Mouse (Mus musculus) liver, embryonic 11.5 days (tissue): Measurements from ENCODE around the gene Hist1h4f. TPM values are rescaled to one million over a fixed set of nuclear protein-coding genes. Genes with fewer than 3 reads are reported as not detected.

Experiments used
- ATAC-seq: fragments of 200-750 bp; cut with Nextera tagmentation; replicated peaks from 2 replicates; pipeline ENCODE4 v1.8.0; 2017; ENCODE audit warnings: moderate number of reproducible peaks, mild to moderate bottlenecking, moderate TSS enrichment, moderate library complexity; ENCODE audit not compliant: low FRiP score
- DNase-seq: peaks from one replicate; pipeline ENCODE4 v3.0.0-alpha.2; 2017; ENCODE audit warnings: low spot score
- H3K27ac ChIP-seq: fragments of 300-500 bp; sonication (generic); 2 replicates; pipeline ENCODE4 v1.5.1; 2014; ENCODE audit warnings: mild to moderate bottlenecking, low read depth, low read length, control low read depth
- H3K27me3 ChIP-seq: fragments of 300-500 bp; sonication (generic); replicated peaks from 2 replicates; pipeline ENCODE4 v1.6.1; 2014; ENCODE audit warnings: low read length, mixed read lengths; ENCODE audit not compliant: control insufficient read depth, insufficient read depth
- H3K36me3 ChIP-seq: fragments of 300-500 bp; sonication (generic); 2 replicates; pipeline ENCODE4 v1.6.1; 2014; ENCODE audit warnings: mild to moderate bottlenecking, low read length, moderate library complexity, mixed read lengths; ENCODE audit not compliant: control insufficient read depth, insufficient read depth
- H3K4me1 ChIP-seq: fragments of 300-500 bp; sonication (generic); replicated peaks from 2 replicates; pipeline ENCODE4 v1.6.1; 2014; ENCODE audit warnings: low read length, mixed read lengths; ENCODE audit not compliant: control insufficient read depth, insufficient read depth
- H3K4me2 ChIP-seq: fragments of 300-500 bp; sonication (generic); 2 replicates; pipeline ENCODE4 v1.6.1; 2014; ENCODE audit warnings: mild to moderate bottlenecking, control low read depth, moderate library complexity
- H3K4me3 ChIP-seq: fragments of 300-500 bp; sonication (generic); 2 replicates; pipeline ENCODE4 v1.5.1; 2014; ENCODE audit warnings: low read depth, low read length, control low read depth
- H3K9ac ChIP-seq: fragments of 300-500 bp; sonication (generic); 2 replicates; pipeline ENCODE4 v1.6.1; 2014; ENCODE audit warnings: low read depth, low read length, control low read depth
- H3K9me3 ChIP-seq: fragments of 300-500 bp; sonication (generic); 2 replicates; pipeline ENCODE4 v1.6.1; 2016; ENCODE audit warnings: low read length, inconsistent platforms, mixed read lengths; ENCODE audit not compliant: control insufficient read depth
- WGBS: fragments of 180-500 bp; shearing (Covaris S2); extraction: QIAGEN DNeasy Blood & Tissue Kit; methylation state at CpG from one replicate; pipeline ENCODE4 v1.1.7; 2014; 5-methylcytosine and 5-hydroxymethylcytosine counted together
- polyA plus RNA-seq: library from polyadenylated mRNA; unstranded; fragments of >200 nt; fragmentation: Nextera tagmentation; extraction: Ambion mirVana; gene quantifications from 2 replicates; pipeline ENCODE4 v1.2.1, GENCODE M21; 2014

Gene Hist1h4f
- polyA plus RNA-seq, 1 experiment from 2014 or later: 1.4 TPM

- Histone ChIP-seq H3K27ac (peak overlapping the region; percentile 70), H3K9ac (peak overlapping the region; percentile 64; the same call in 1 of the 2 replicates), H3K4me3 (peak overlapping the region; percentile 59), H3K27me3 (no peaks in the 10 kb centered on the region), H3K4me2 (peak overlapping the region; percentile 92), H3K4me1 (peaks cover 13% of the 10 kb centered on the region), H3K36me3 (no peaks in the 10 kb centered on the region), H3K9me3 (no peaks in the 10 kb centered on the region)
- ATAC-seq (peak; percentile 57), DNase-seq (no peak)
- WGBS: under 1% methylated on average over 19 of the region's 19 CpGs
Observed at GRCm38 (mm10) chr13:23516822-23517602, 34.4 kb downstream of the Hist1h4f start.

DNA sequence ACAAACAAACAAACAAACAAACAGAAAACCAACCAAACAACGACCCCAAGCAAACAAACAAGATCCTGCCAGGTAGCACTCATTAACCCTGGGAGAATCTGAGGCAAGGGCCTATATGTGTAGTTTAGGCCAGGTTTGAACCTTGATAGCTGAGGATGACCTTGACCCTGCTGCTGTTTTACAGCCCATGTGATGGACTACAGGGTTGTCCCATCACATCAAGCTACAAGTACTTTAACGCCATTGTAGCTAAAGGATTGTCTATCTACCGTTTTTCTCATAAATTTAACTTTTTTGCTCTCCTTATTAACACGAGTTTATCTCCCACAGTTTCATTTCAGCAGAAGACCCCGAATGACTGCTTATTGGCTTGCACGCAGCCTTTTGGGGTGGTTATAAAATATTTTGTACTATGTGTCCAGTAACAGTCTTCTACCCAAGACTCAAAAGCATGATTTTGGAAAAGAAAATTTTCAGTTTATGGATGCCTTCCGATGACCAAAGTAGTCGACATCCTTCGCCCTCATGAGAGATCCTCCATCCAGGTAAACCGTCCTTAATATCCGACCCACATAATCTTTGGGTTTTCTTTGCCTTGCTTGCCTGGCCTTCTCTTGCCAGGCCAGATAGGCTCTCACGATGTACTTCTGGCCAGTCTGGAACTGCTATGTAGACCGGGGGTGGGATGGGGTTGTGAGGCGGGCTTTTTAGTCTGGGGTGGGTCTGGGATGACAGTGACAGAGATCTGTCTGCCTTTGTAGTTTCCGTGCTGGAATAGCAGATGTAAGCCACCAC, 35.4 kb downstream of the Hist1h4f start:
- Histone ChIP-seq H3K9ac (peak overlapping the region; percentile 50), H3K36me3 (no peaks in the 10 kb centered on the region), H3K4me3 (peak overlapping the region; percentile 59), H3K4me1 (peaks cover 11% of the 10 kb centered on the region), H3K9me3 (no peaks in the 10 kb centered on the region), H3K27ac (no peak overlapping the region), H3K4me2 (peak overlapping the region; percentile 92), H3K27me3 (no peaks in the 10 kb centered on the region)
- DNase-seq (no peak), ATAC-seq (no peak)
- 55% methylated on average over 15 of the region's 15 CpGs for WGBS

DNA sequence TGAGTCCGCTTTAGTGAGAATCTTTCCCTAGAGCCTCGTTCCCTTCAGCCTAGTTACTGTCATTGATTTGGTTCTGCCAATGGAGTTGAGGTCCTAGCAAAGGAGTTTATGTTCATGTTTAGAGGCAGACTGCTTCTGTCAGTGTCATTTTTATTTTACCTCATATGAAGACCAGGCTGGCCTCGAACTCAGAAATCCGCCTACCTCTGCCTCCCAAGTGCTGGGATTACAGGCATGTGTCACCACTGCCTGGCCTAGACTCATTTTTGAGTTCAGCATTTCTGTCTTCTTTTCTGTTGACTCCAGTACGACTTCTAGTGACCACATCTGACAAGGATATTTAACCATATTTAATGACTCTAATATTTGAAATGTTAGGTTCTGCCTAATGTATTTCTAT, 36.2 kb downstream of the Hist1h4f start:
- Histone ChIP-seq H3K4me2 (no peak overlapping the region), H3K9ac (no peak overlapping the region), H3K36me3 (no peaks in the 10 kb centered on the region), H3K9me3 (no peaks in the 10 kb centered on the region), H3K4me1 (peaks cover 8% of the 10 kb centered on the region), H3K27ac (no peak overlapping the region), H3K27me3 (no peaks in the 10 kb centered on the region), H3K4me3 (no peak overlapping the region)
- ATAC-seq: no peak
- no peak for DNase-seq
- 66% methylated on average over 5 of the region's 5 CpGs for WGBS

DNA sequence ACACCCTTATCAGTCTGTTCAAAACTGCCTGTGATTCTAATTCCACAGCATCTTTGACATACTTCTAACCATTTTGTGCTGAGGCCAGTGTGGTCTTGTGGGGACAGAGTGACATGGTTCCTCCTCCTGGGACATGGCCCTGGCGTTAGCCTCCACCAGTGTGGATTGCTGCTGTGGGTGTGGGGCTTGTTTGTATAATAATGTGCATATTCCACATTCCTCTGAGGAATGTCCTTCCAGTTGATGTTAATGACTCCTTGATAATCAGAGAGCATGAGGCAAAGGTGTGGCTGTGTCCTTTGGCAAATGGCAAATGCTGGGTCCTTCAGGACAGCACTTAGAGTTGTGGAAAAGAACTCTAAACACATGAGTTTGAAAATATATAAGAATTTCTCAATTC, 37.9 kb downstream of the Hist1h4f start:
- no peak overlapping the region for H3K27ac ChIP-seq
- no peak for ATAC-seq

DNA sequence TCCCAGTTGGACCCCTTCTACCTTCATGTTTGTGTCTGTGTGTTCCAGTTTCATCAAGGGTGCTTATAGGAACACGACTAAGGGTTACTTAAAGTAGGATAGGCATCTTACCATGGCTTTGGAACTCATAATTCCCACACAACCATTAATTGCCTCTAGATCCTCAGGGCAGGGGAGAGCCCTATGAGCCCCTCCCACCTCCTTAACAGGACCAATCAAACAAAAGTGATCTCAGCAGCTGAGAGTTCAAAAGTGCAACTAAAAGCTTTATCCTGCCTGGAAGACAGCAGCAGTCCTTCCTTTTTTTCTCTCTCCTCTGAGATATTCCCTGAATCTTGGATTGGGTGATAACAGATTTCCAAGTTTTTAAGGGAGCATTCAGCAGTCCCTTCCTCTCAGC, 41.3 kb downstream of the Hist1h4f start:
- 31% methylated on average over 1 of the region's 1 CpGs for WGBS
- Histone ChIP-seq H3K4me1 (peaks cover 18% of the 10 kb centered on the region), H3K4me3 (no peak overlapping the region), H3K4me2 (peak overlapping the region; percentile 3; the same call in 1 of the 2 replicates), H3K27me3 (no peaks in the 10 kb centered on the region), H3K9me3 (no peaks in the 10 kb centered on the region), H3K36me3 (no peaks in the 10 kb centered on the region), H3K27ac (no peak overlapping the region), H3K9ac (no peak overlapping the region)
- ATAC-seq (no peak), DNase-seq (no peak)

More for the DNA sequence above, 37.9 kb downstream of the Hist1h4f start:
- Histone ChIP-seq H3K27me3 (no peaks in the 10 kb centered on the region), H3K4me1 (peaks cover 3% of the 10 kb centered on the region; the same call in 1 of the 2 replicates), H3K36me3 (no peaks in the 10 kb centered on the region), H3K4me3 (no peak overlapping the region), H3K9me3 (no peaks in the 10 kb centered on the region), H3K9ac (no peak overlapping the region), H3K4me2 (no peak overlapping the region)
- no peak for DNase-seq
- WGBS: 85% methylated on average over 1 of the region's 1 CpGs

DNA sequence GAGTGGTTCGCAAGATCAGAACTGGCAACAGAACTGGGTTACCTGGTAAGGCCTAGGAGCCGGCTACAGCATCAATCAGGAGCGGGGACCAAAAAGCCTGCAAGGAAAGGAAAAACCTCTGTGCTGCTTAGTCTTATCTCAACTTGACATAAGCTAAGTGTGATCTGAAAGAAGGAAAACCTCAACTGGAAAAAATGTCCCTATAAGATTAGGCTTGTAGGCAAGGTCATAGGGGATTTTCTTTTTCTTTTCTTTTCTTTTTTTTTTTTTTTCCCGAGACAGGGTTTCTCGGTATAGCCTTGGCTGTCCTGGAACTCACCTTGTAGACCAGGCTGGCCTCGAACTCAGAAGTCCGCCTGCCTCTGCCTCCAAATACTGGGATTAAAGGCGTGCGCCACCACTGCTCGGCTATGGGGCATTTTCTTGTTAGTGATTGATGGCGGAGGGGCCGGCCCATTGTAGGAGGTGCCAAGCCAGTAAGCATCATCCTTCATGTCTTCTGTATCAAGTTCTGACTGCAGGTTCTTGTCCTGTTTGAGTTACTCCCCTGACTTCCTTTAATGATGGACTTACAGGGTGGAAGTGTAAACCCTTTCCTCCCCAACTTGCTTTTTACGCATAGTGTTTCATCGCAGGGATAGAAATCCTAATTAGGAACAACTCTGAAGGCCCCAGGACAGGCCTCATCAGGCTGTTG, 44.5 kb downstream of the Hist1h4f start:
- DNase-seq (peak; percentile 85), ATAC-seq (peak; percentile 71)
- Histone ChIP-seq H3K9ac (0 out of 2 replicates have a peak overlapping the region, but pooled peaks have one; percentile 31), H3K4me2 (peak overlapping the region; percentile 90), H3K36me3 (no peaks in the 10 kb centered on the region), H3K27ac (peak overlapping the region; percentile 42; the same call in 1 of the 2 replicates), H3K9me3 (no peaks in the 10 kb centered on the region), H3K4me3 (peak overlapping the region; percentile 48), H3K4me1 (peaks cover 33% of the 10 kb centered on the region), H3K27me3 (no peaks in the 10 kb centered on the region)
- 8% methylated on average over 14 of the region's 14 CpGs for WGBS

DNA sequence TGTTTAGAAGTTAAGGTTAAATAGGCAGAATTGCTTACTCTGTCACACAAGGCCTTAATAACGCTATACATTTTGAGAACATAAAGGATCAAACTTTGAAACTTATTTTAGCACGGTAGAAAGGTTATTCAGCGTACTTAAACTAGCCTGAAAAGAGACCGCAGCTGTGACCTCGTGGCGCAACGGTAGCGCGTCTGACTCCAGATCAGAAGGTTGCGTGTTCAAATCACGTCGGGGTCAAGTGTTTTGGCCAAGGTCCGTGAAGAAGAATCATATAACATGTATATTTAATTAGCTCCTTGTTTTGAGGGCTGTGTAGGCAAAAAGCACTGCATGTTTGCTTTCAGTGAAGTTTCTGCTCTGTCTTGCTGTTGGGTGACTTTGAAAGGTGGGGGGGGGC, 45.1 kb downstream of the Hist1h4f start:
- H3K4me1 ChIP-seq: peaks cover 36% of the 10 kb centered on the region
- H3K27me3 ChIP-seq: no peaks in the 10 kb centered on the region
- H3K4me3 ChIP-seq: peak overlapping the region; percentile 48
- peak overlapping the region; percentile 42; the same call in 1 of the 2 replicates for H3K27ac ChIP-seq
- DNase-seq (peak; percentile 77), ATAC-seq (peak; percentile 58)
- H3K36me3 ChIP-seq: no peaks in the 10 kb centered on the region
- H3K9me3 ChIP-seq: no peaks in the 10 kb centered on the region
- H3K4me2 ChIP-seq: peak overlapping the region; percentile 90
- H3K9ac ChIP-seq: no peak overlapping the region
- 2% methylated on average over 13 of the region's 13 CpGs for WGBS

DNA sequence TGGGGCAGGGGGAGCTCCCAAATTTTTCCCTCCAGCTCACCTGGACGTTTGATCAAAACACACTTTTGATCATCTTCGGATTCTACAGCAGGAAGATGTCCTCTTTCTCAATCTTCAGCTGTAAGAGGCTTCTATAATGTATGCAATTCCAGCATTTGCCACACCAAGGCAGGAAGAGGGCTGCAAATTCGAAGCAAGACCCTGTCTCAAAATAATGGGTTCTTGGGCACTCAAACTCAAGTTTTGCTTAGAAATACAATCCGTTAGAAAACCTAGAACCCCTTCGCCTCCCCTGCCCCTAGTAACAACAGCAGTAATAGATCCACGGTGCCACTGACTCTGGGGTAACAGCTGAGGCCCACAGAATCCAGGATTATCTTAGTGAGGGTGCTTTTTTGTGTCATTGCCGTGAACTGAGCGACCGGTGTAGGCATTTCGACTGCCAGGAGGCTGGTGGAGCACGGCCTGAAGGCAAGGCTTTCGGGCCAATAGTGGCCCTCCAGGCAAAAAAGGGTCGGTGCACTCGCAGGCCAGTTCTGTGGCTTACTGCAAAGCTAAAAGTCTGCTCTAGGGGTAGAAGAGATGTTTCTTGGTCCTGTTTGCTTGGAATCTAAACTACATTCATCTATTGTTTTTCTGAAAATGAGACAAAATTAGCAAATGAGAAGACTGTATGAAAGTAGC, 45.6 kb downstream of the Hist1h4f start:
- Histone ChIP-seq H3K4me3 (peak overlapping the region; percentile 48), H3K4me1 (peaks cover 36% of the 10 kb centered on the region), H3K36me3 (no peaks in the 10 kb centered on the region), H3K27ac (peak overlapping the region; percentile 36; the same call in 1 of the 2 replicates), H3K4me2 (peak overlapping the region; percentile 90), H3K27me3 (no peaks in the 10 kb centered on the region), H3K9ac (peak overlapping the region; percentile 56), H3K9me3 (no peaks in the 10 kb centered on the region)
- no peak for DNase-seq
- peak; percentile 54 for ATAC-seq
- WGBS: 3% methylated on average over 14 of the region's 14 CpGs
